In genomic region chr13:34130226-34130731, GRCm38 (mm10) we compare ENCODE assay signal across 8 mouse cellular contexts. TPM values are rescaled to one million over a fixed set of nuclear protein-coding genes. Genes with fewer than 3 reads are reported as not detected.
DNase-seq lines count a peak whose midpoint lies in the region; ATAC-seq lines count a peak whose summit lies in the region.

Gene Tubb2b, minus strand, starts transcription at chr13:34130466.

- no peaks in the 10 kb centered on the region for H3K9me3 ChIP-seq in hindbrain, embryonic 14.5 days (ENCODE audit: control insufficient read depth, low read length)
- no peaks in the 10 kb centered on the region for H3K9me3 ChIP-seq in megakaryocyte, embryonic 14.5 days

- under 1% methylated on average over 26 of the region's 26 CpGs for WGBS in hindbrain, embryonic 14.5 days

- H3K36me3 ChIP-seq in hindbrain, embryonic 14.5 days (replicated peaks; ENCODE audit: control insufficient read depth, insufficient read depth), result peaks cover 30% of the 10 kb centered on the region
- H3K36me3 ChIP-seq in megakaryocyte, embryonic 14.5 days (replicated peaks; ENCODE audit: low read length), result no peaks in the 10 kb centered on the region

- peak within 1 kb of the TSS; percentile 89 for H3K4me3 ChIP-seq in hindbrain, embryonic 14.5 days (replicated peaks; ENCODE audit: low read length)
- H3K4me3 ChIP-seq in megakaryocyte, embryonic 14.5 days (replicated peaks), result peak within 1 kb of the TSS; percentile 94

- H3K27me3 ChIP-seq in hindbrain, embryonic 14.5 days (ENCODE audit: control insufficient read depth, insufficient read depth, low read length), result no peaks in the 10 kb centered on the region
- peaks cover 72% of the 10 kb centered on the region for H3K27me3 ChIP-seq in megakaryocyte, embryonic 14.5 days (replicated peaks)

- H3K27ac ChIP-seq in hindbrain, embryonic 14.5 days, result peak within 1 kb of the TSS; percentile 100

- peak; percentile 93 for ATAC-seq in hindbrain, embryonic 14.5 days (ENCODE audit: low FRiP score)

- peak; percentile 44 for DNase-seq in cerebellum, adult 9-11 months
- DNase-seq in cerebellum, adult 18-20 months, result no peak
- DNase-seq in adrenal gland, postnatal 4 days (ENCODE audit: low spot score in 2 of 2), result no peak
- DNase-seq in forelimb bud, embryonic 11.5 days (ENCODE audit: low read depth, low spot score), result peak; percentile 86
- peak; percentile 98 for DNase-seq in hindbrain, embryonic 14.5 days (ENCODE audit: low spot score)
- peak; percentile 52 to 79 for DNase-seq in left cerebral cortex, adult 8-10 months (ENCODE audit: low spot score in 2 of 2)
- peak; percentile 98 for DNase-seq in right cerebral cortex, postnatal 4 days

- peak within 1 kb of the TSS; percentile 97 for H3K4me2 ChIP-seq in hindbrain, embryonic 14.5 days (replicated peaks)

- H3K9ac ChIP-seq in hindbrain, embryonic 14.5 days, result peak within 1 kb of the TSS; percentile 100

- H3K4me1 ChIP-seq in hindbrain, embryonic 14.5 days (replicated peaks; ENCODE audit: control insufficient read depth, insufficient read depth, low read length), result peaks cover 33% of the 10 kb centered on the region
- H3K4me1 ChIP-seq in megakaryocyte, embryonic 14.5 days, result peaks cover 44% of the 10 kb centered on the region

RNA-seq across cellular contexts. Expression of gene Tubb2b, which starts in this region (rescaled TPM):
- 100 to 1,000 TPM in 1 of 2 experiments, 10 to 100 TPM in 1; 59.8 to 108 TPM for total RNA-seq in adrenal gland, postnatal 4 days (2021)
- 682 and 716 TPM in 2 replicates for polyA plus RNA-seq in hindbrain, embryonic 14.5 days (2014; fragmentation: Nextera tagmentation; extraction: Ambion mirVana)
- total RNA-seq in left cerebral cortex, adult 8-10 months (2022), result 100 to 1,000 TPM; 158 to 170 (median 167) TPM
- 11.0 and 15.6 TPM in 2 replicates for polyA plus RNA-seq in megakaryocyte, embryonic 14.5 days (2012; ENCODE audit: insufficient read depth, low replicate concordance)

Comparison
In these comparisons a context has a peak if more than half of its experiments do, and no peak if none do; other contexts are left out.
1. RNA of gene Tubb2b (polyA plus RNA-seq): 682 to 716 TPM in hindbrain, embryonic 14.5 days; 11.0 to 15.6 TPM in megakaryocyte, embryonic 14.5 days; every median in the first group is over 10 times any median in the second.
2. DNase-seq: peak in cerebellum, adult 9-11 months (single experiment), forelimb bud, embryonic 11.5 days (single experiment), hindbrain, embryonic 14.5 days (single experiment), left cerebral cortex, adult 8-10 months (2 of 2) and right cerebral cortex, postnatal 4 days (single experiment); none in cerebellum, adult 18-20 months (0 of 2) and adrenal gland, postnatal 4 days (0 of 2).